Mouse (Mus musculus) hindbrain, postnatal 0 days (tissue): ENCODE measurements around the gene Pax2. TPM values are rescaled to one million over a fixed set of nuclear protein-coding genes. Genes with fewer than 3 reads are reported as not detected.

Experiments
- ATAC-seq: fragments of 200-750 bp; cut with Nextera tagmentation; 2 replicates; pipeline ENCODE4 v1.8.0; 2017; ENCODE audit warnings: mild to moderate bottlenecking, moderate TSS enrichment, moderate library complexity
- DNase-seq: peaks from one replicate; pipeline ENCODE4 v3.0.0-alpha.2; 2015; ENCODE audit warnings: low spot score
- H3K27ac ChIP-seq: fragments of 300-500 bp; sonication (generic); 2 replicates; pipeline ENCODE4 v1.5.1; 2014; ENCODE audit warnings: mild to moderate bottlenecking
- H3K27me3 ChIP-seq: fragments of 300-500 bp; sonication (generic); 2 replicates; pipeline ENCODE4 v1.6.1; 2014; ENCODE audit warnings: low read length, mixed read lengths; ENCODE audit not compliant: insufficient read depth
- H3K36me3 ChIP-seq: fragments of 300-500 bp; sonication (generic); 2 replicates; pipeline ENCODE4 v1.6.1; 2014; ENCODE audit warnings: low read length, mixed read lengths; ENCODE audit not compliant: insufficient read depth
- H3K4me1 ChIP-seq: fragments of 300-500 bp; sonication (generic); 2 replicates; pipeline ENCODE4 v1.6.1; 2014; ENCODE audit warnings: antibody characterized with exemption, low read length, mixed read lengths; ENCODE audit not compliant: insufficient read depth
- H3K4me2 ChIP-seq: fragments of 300-500 bp; sonication (generic); 2 replicates; pipeline ENCODE4 v1.6.1; 2014; ENCODE audit warnings: low read depth, mild to moderate bottlenecking, low read length, moderate library complexity, mixed read lengths
- H3K4me3 ChIP-seq: fragments of 300-500 bp; sonication (generic); 2 replicates; pipeline ENCODE4 v1.5.1; 2014; ENCODE audit warnings: low read length
- H3K9ac ChIP-seq: fragments of 300-500 bp; sonication (generic); replicated peaks from 2 replicates; pipeline ENCODE4 v1.6.1; 2014; ENCODE audit warnings: mild to moderate bottlenecking, low read length, moderate library complexity, mixed read lengths
- H3K9me3 ChIP-seq: fragments of 300-500 bp; sonication (generic); 2 replicates; pipeline ENCODE4 v1.6.1; 2016; ENCODE audit warnings: low read length, mixed read lengths
- CTCF ChIP-seq: IDR thresholded peaks from 2 replicates; pipeline ENCODE4 v1.5.1; 2016; ENCODE audit warnings: antibody characterized with exemption, control low read depth, low read depth
- WGBS: fragments of 180-500 bp; shearing (Covaris S2); extraction: QIAGEN DNeasy Blood & Tissue Kit; methylation state at CpG from one replicate; pipeline ENCODE4 v1.1.7; 2014; 5-methylcytosine and 5-hydroxymethylcytosine counted together
- polyA plus RNA-seq: library from polyadenylated mRNA; unstranded; fragments of >200 nt; fragmentation: Nextera tagmentation; extraction: Ambion mirVana; gene quantifications from 2 replicates; pipeline ENCODE4 v1.2.1, GENCODE M21; 2015
- total RNA-seq: library from RNA; depleted of rRNA; stranded (reverse); fragments of >200 nt; gene quantifications from 2 replicates; pipeline ENCODE4 v1.2.3, GENCODE M21; 2014

Pax2 gene
- total and polyA plus RNA-seq, 2 experiments from 2014 or later = 8.1 to 11.2 TPM

- WGBS = 63% methylated on average over 3 of the region's 3 CpGs
- H3K4me3 ChIP-seq = no peak overlapping the region
- no peaks in the 10 kb centered on the region for H3K36me3 ChIP-seq
- H3K9me3 ChIP-seq = no peaks in the 10 kb centered on the region
- DNase-seq (no peak), ATAC-seq (no peak)
- no peaks in the 10 kb centered on the region for H3K4me1 ChIP-seq
- no peak overlapping the region for H3K27ac ChIP-seq
- no peak overlapping the region for H3K4me2 ChIP-seq
- no peaks in the 10 kb centered on the region; the same call in 1 of the 2 replicates for H3K27me3 ChIP-seq
- H3K9ac ChIP-seq = no peak overlapping the region
- TF ChIP-seq CTCF = no peak
These were observed 65.7 kb downstream of the Pax2 start for GRCm38 (mm10) chr19:44821581-44821980.

DNA sequence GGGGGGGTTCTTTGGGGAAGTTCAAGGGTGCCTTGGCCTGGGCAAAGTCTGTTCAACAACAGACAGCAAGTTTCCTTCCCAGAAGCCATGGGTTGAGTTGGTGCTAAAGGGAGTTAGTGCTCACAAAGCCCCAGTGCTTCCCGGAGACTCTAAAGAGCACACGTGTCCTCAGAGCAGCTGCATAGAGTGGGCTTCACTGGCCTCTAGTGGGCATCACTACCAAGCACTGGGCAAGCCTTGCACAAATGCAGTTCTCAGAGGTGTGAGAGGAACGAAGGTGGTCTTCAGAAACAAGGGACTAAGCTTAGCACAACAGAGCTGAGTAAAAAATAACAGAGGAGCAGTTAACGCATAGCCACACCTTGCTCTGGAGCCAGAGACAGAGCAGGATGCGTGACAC is 66.5 kb downstream of the Pax2 start:
- Histone ChIP-seq H3K27me3 (no peaks in the 10 kb centered on the region; the same call in 1 of the 2 replicates), H3K4me2 (no peak overlapping the region), H3K4me3 (no peak overlapping the region), H3K36me3 (no peaks in the 10 kb centered on the region), H3K4me1 (no peaks in the 10 kb centered on the region), H3K9ac (no peak overlapping the region), H3K9me3 (no peaks in the 10 kb centered on the region), H3K27ac (no peak overlapping the region)
- DNase-seq (peak; percentile 35), ATAC-seq (peak; percentile 57; the same call in 1 of the 2 replicates)
- WGBS = 67% methylated on average over 5 of the region's 5 CpGs
- peak; percentile 60 for TF ChIP-seq CTCF

GRCm38 (mm10) chr19:44823657-44824056 is 67.8 kb downstream of the Pax2 start:
- H3K27me3 ChIP-seq = no peaks in the 10 kb centered on the region; the same call in 1 of the 2 replicates
- H3K4me3 ChIP-seq = no peak overlapping the region
- DNase-seq (no peak), ATAC-seq (no peak)
- H3K4me1 ChIP-seq = no peaks in the 10 kb centered on the region
- no peak overlapping the region for H3K27ac ChIP-seq
- no peak for TF ChIP-seq CTCF
- no peaks in the 10 kb centered on the region; the same call in 1 of the 2 replicates for H3K36me3 ChIP-seq
- H3K9me3 ChIP-seq = no peaks in the 10 kb centered on the region
- no peak overlapping the region for H3K9ac ChIP-seq
- 56% methylated on average over 3 of the region's 3 CpGs for WGBS
- no peak overlapping the region for H3K4me2 ChIP-seq

DNA sequence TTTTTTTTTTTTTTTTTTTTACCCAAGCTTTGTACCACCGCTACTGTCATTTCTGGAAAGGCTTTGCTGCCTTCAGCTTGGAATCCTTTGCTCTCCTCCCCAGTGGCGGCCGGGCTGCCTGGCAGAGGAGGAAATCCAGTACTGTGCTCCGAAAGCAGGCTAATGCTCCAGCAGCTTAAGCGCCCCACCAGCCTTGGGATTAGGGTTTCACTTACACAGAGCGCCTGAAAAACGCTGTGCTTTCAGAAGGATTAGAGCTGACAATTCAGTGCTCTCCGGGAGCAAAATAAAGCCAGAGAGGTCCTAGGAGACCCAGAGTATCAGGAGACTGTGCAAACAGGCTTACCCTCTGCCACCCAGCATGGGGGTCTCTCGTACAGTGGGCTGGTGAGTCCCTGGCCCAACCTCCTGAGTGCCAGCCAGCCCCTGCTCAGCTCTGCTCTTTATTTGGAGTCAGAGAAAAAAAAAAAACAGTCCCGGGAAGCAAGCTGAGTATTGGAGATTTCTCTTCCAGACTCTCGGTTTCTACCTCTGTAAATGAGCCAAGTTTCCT is 69.4 kb downstream of the Pax2 start:
- Histone ChIP-seq H3K9me3 (no peaks in the 10 kb centered on the region), H3K27ac (no peak overlapping the region), H3K4me1 (no peaks in the 10 kb centered on the region), H3K9ac (no peak overlapping the region), H3K36me3 (no peaks in the 10 kb centered on the region; the same call in 1 of the 2 replicates), H3K4me2 (no peak overlapping the region), H3K27me3 (no peaks in the 10 kb centered on the region; the same call in 1 of the 2 replicates), H3K4me3 (no peak overlapping the region)
- DNase-seq (no peak), ATAC-seq (no peak)
- WGBS = 26% methylated on average over 11 of the region's 11 CpGs
- no peak for TF ChIP-seq CTCF

GRCm38 (mm10) chr19:44825819-44826218 is 70.0 kb downstream of the Pax2 start:
- Histone ChIP-seq H3K27ac (no peak overlapping the region), H3K4me1 (no peaks in the 10 kb centered on the region), H3K4me2 (no peak overlapping the region), H3K27me3 (no peaks in the 10 kb centered on the region; the same call in 1 of the 2 replicates), H3K36me3 (no peaks in the 10 kb centered on the region; the same call in 1 of the 2 replicates), H3K9ac (no peak overlapping the region), H3K9me3 (no peaks in the 10 kb centered on the region), H3K4me3 (no peak overlapping the region)
- no peak for DNase-seq
- ATAC-seq = 0 out of 2 replicates have a peak, but pooled peaks have one; percentile 45
- TF ChIP-seq CTCF = peak; percentile 49
- 24% methylated on average over 4 of the region's 4 CpGs for WGBS

DNA sequence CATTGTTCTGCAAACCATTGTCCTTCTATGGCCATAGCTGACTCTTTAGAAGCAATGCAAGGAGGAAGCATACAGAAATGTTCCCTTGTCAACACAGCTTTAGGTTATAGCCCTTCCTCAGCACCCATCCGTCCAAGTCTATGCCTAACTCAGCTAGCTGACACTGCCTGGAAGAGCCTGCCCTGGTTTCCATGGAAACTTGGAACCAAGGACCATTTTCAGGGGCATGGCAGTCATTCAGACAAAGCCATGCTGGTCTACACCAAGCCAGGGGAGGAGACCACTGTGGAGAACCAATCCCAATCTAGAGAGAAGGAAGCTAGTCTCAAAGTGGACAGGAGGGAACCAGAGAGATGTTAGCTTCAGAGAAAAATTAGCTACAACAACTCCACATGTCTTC is 77.5 kb downstream of the Pax2 start:
- no peak for TF ChIP-seq CTCF
- no peak overlapping the region for H3K4me3 ChIP-seq
- WGBS = 20% methylated on average over 1 of the region's 1 CpGs
- H3K27ac ChIP-seq = no peak overlapping the region
- H3K4me1 ChIP-seq = peaks cover 12% of the 10 kb centered on the region
- H3K27me3 ChIP-seq = peaks cover 40% of the 10 kb centered on the region
- no peaks in the 10 kb centered on the region for H3K36me3 ChIP-seq
- no peak overlapping the region for H3K9ac ChIP-seq
- H3K4me2 ChIP-seq = no peak overlapping the region
- ATAC-seq = no peak
- DNase-seq = peak; percentile 42
- H3K9me3 ChIP-seq = no peaks in the 10 kb centered on the region
